Mouse (Mus musculus) testis, postnatal 14 days (tissue): ENCODE measurements around the gene Cdkn2d.
"Not testable (repeated sequence)": the region's sequence is repeated elsewhere in the genome, so short reads cannot be mapped to it uniquely, and the experiment has no call there.

ENCODE experiments used
- DNase-seq: peaks from one replicate; pipeline ENCODE4 v3.0.0; 2021; ENCODE audit warnings: low spot score

Cdkn2d gene

GRCm38 (mm10) chr9:21275013-21275710 lies 16.0 kb downstream of the Cdkn2d start:
- DNase-seq = no peak

- DNase-seq = no peak
Observed at GRCm38 (mm10) chr9:21274336-21274735, 16.9 kb downstream of the Cdkn2d start.

- DNase-seq = no peak
Observed at GRCm38 (mm10) chr9:21273520-21274228, 17.5 kb downstream of the Cdkn2d start.

GRCm38 (mm10) chr9:21273094-21273493 lies 18.1 kb downstream of the Cdkn2d start:
- DNase-seq = no peak

DNA sequence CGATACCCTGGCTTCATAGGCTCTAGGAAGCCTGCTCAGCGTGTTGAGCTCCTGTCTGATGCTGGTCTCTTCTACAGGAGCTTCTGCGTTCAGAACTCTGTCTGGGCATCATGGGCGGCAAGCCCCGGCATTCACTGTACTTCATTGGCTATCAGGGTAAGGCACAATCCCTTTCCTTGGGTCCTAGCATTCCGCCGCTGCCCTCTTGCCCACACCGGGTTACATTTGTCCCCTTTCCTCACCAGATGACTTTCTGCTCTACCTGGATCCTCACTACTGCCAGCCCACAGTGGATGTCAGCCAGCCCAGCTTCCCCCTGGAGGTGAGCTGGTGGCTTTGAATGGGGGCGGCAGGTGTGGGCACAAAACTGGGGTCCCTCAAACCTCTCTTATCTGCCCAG lies 18.8 kb downstream of the Cdkn2d start:
- no peak for DNase-seq

- not testable (repeated sequence) for DNase-seq
Observed at GRCm38 (mm10) chr9:21269590-21269989, 21.6 kb downstream of the Cdkn2d start.

- no peak for DNase-seq
Observed at GRCm38 (mm10) chr9:21268305-21268704, 22.9 kb downstream of the Cdkn2d start.

- DNase-seq = no peak
Observed at GRCm38 (mm10) chr9:21266889-21267288, 24.3 kb downstream of the Cdkn2d start.

- no peak for DNase-seq
Observed at GRCm38 (mm10) chr9:21265611-21266010, 25.6 kb downstream of the Cdkn2d start.

- peak; percentile 99 for DNase-seq
Observed at GRCm38 (mm10) chr9:21265000-21265561, 26.1 kb downstream of the Cdkn2d start, which contains the start of gene Atg4d. TSS of gene Atg4d (plus strand) at chr9:21265293.

- DNase-seq = no peak
Observed at GRCm38 (mm10) chr9:21264272-21264999, 26.8 kb downstream of the Cdkn2d start.

DNA sequence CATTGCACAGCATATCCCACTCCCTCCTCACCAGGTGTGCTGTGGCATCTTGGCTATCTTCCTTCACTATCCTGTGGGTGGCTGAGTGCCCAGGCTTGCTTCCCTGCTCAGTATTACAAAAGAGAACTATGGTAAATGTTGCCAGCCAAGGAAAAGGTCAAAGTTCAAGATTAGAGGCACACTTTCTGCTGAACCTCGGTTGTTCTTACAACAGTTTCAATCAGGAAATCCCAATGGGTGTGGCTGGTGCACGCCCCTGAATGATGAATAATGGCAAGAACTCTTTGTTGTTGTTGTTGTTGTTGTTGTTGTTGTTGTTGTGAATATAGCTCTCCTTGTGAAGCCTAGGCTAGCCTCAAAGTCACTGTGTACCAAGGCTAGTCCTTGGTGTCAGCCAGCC lies 29.4 kb downstream of the Cdkn2d start:
- no peak for DNase-seq

GRCm38 (mm10) chr9:21260491-21261040 lies 30.6 kb downstream of the Cdkn2d start:
- no peak for DNase-seq

GRCm38 (mm10) chr9:21256349-21256748 lies 34.9 kb downstream of the Cdkn2d start:
- DNase-seq = not testable (repeated sequence)

DNA sequence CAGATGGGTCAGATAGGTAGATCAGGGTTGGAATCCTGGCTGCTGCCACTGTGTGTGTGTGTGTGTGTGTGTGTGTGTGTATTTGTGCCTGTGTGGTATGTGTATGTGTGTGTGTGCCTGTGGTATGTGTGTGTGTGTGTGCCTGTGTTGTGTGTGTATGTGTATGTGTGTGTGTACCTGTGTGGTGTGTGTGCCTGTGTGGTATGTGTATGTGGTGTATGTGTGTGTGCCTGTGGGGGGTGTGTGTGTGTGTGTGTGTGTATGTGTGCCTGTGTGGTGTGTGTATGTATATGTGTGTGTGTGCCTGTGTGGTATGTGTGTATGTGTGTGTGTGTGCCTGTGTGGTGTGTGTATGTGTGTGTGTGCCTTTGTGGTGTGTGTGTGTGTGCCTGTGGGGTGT lies 36.5 kb downstream of the Cdkn2d start:
- DNase-seq = no peak

DNA sequence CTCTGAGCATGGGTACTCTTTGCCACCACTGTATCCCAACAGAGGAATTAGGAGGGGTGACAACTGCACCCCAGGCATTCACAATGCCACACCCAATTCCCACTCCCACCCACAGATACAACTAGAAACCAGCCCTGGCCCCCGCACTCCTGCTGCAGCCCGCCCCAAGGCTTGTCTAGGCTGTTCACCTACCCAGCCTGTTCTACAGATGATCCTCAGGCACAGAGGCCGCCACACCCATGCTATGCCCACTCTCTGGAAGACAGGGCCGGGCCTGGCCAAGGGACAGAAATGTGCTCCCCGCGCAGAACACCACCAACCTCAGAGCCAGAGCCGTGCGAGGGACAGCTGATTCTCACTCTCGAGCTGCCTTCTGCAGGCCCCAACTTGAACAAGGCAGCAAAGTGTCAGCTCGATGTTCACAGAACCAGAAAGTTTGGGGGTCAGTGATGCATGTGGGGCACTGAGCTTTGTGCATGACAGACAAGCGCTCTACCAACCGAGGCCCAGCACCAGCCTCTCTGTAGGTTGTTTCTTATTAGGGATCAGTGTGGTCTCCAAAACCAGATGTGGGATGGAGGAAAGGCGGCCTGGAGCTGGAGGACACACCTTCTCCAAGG lies 40.0 kb downstream of the Cdkn2d start:
- peak; percentile 3 for DNase-seq

DNA sequence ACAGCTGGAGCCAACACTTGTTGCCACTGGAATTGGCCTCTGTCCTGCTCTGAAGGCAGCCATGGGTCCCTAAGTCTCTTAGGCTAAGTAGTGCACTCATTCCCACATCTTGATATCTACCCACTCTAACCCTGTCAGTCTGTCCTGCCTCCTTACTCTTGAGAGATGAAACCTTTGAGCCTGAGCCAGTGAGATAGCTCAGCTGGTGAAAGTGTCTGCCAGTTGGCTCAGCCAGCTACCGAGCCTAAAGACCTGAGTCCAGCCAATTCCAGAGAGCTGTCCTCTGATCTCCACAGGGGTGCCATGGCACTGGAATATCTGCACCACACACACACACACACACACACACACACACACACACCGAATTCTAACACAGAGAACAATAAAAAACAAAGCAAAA lies 40.7 kb downstream of the Cdkn2d start:
- DNase-seq = peak; percentile 3

DNA sequence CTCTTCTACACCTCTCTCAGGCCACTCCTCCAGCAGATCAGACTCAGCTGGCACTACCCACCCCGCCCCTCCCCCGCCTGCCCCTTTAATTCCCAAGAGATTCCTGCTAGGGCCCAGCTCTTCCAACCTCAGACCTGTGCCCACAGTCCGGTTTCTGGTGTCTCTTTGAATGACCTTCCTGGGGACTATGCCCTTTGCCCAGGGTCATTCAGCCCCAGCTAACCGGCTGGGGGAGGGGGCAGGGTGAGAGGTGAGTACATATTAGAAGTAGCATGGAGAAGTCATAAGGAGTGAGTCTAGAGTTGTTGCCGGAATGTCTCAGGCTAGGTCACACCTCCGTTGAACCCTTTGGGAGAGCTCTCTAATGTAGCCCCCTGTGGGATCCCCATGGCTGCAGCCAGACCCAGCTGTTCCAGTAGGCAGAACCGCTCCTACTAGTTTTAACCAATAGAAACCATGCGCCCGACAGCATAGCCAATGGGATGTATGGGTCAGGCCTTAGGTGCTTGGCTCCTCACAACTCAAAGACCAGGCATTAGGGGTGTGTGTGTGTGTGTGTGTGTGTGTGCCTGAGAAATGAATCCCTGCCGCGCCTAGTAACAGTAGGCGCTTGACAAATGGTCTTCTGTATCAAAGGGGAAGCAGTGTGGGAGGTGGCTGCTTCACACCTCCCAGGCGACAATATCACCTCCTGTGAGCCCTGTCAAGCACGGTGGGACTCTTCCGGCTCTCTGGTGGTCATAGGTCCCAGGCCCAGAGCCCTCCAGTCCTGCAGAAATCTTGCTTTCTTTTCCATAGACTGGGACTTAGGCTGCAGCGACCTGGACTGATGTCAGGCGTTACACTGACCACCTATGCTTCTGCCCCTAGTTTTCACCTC lies 41.3 kb downstream of the Cdkn2d start:
- DNase-seq = peak; percentile 3

- DNase-seq = peak; percentile 8
Observed at GRCm38 (mm10) chr9:21248326-21248725, 42.9 kb downstream of the Cdkn2d start, which contains the start of gene S1pr5. TSS of gene S1pr5 (minus strand) at chr9:21248443.

GRCm38 (mm10) chr9:21246342-21246741 lies 44.9 kb downstream of the Cdkn2d start:
- DNase-seq = no peak

GRCm38 (mm10) chr9:21245113-21245487 lies 46.1 kb downstream of the Cdkn2d start:
- no peak for DNase-seq
